In the genomic region with DNA sequence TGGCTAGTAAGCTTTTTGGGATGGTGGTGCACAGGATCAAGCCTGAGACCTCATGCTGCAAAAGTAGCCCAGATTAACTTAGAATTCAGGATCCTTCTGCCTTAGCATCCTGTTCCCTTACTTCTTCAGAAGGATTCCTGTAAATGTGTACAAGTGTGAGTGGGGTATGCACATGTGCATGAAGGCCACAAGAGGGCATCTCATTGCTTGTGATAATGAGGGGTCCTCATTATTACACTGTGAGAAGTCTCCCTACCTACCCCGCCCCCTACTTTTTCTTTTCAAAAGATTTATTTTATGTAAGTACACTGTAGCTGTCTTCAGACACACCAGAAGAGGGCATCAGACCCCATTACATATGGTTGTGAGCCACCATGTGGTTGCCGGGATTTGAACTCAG, we compare ENCODE assay signal across 28 mouse cellular contexts. TPM values are rescaled to one million over a fixed set of nuclear protein-coding genes. Genes with fewer than 3 reads are reported as not detected.
DNase-seq lines count a peak whose midpoint lies in the region; ATAC-seq and TF ChIP-seq lines count a peak whose summit lies in the region.
"Had no signal": no experiment of that assay in that cellular context is flagged by ENCODE, and none has a peak within 500 bp of the region (broad histone marks: within the 10 kb centered on the region; RNA-seq: fewer than 3 reads in every experiment).

No protein-coding gene starts in this region.

- no peaks in the 10 kb centered on the region for H3K4me1 ChIP-seq in heart, postnatal 0 days (ENCODE audit: control insufficient read depth, insufficient read depth)
- peaks cover 3% of the 10 kb centered on the region for H3K4me1 ChIP-seq in heart, embryonic 11.5 days (ENCODE audit: control insufficient read depth, insufficient read depth, low read length)
- 0 out of 2 replicates have a peak, but pooled peaks cover 6% of the 10 kb centered on the region for H3K4me1 ChIP-seq in stomach, postnatal 0 days (replicated peaks; ENCODE audit: control insufficient read depth, insufficient read depth)

- ATAC-seq in heart, postnatal 0 days (ENCODE audit: insufficient read depth, low read depth): no peak
- ATAC-seq in heart, embryonic 11.5 days (replicated peaks; ENCODE audit: insufficient number of reproducible peaks, low FRiP score, low TSS enrichment): no peak
- ATAC-seq in stomach, postnatal 0 days (ENCODE audit: low FRiP score, low TSS enrichment): no peak
- ATAC-seq: inflammation-experienced regulatory T-cells, adult 6 months; liver, embryonic 12.5 days; midbrain, embryonic 15.5 days had no signal

- peaks cover 34% of the 10 kb centered on the region for H3K36me3 ChIP-seq in heart, postnatal 0 days (replicated peaks; ENCODE audit: control insufficient read depth, insufficient read depth, low read length)
- H3K36me3 ChIP-seq in heart, embryonic 11.5 days (ENCODE audit: control insufficient read depth, insufficient read depth, low read length): peaks cover 12% of the 10 kb centered on the region
- H3K36me3 ChIP-seq in stomach, postnatal 0 days (ENCODE audit: control insufficient read depth, insufficient read depth, low read length): peaks cover 16% of the 10 kb centered on the region
- H3K36me3 ChIP-seq: midbrain, embryonic 15.5 days had no signal

- no peak overlapping the region for H3K4me2 ChIP-seq in heart, postnatal 0 days (ENCODE audit: low read depth, low read length)
- H3K4me2 ChIP-seq in heart, embryonic 11.5 days: no peak overlapping the region
- H3K4me2 ChIP-seq in stomach, postnatal 0 days (replicated peaks; ENCODE audit: low read depth): no peak overlapping the region
- H3K4me2 ChIP-seq: embryonic facial prominence, embryonic 13.5 days; forebrain, embryonic 12.5 days; heart, embryonic 13.5 days; hindbrain, embryonic 13.5 days; limb, embryonic 12.5 days; liver, embryonic 12.5 days; lung, embryonic 15.5 days; midbrain, embryonic 15.5 days; neural tube, embryonic 15.5 days; stomach, embryonic 15.5 days had no signal

- no peak for TF ChIP-seq EP300 in heart, postnatal 0 days (IDR thresholded peaks at IDR 0.05; ENCODE audit: low read depth)
- TF ChIP-seq EP300 in stomach, postnatal 0 days (optimal IDR thresholded peaks at IDR 0.05): no peak

- H3K4me3 ChIP-seq in heart, postnatal 0 days (ENCODE audit: low read depth, low read length): no peak overlapping the region
- no peak overlapping the region for H3K4me3 ChIP-seq in heart, embryonic 11.5 days (ENCODE audit: low read depth, low read length)
- H3K4me3 ChIP-seq in layer of hippocampus, adult 2 months: no peak overlapping the region
- H3K4me3 ChIP-seq in stomach, postnatal 0 days (ENCODE audit: low read depth, low read length): no peak overlapping the region
- H3K4me3 ChIP-seq: embryonic facial prominence, embryonic 13.5 days; erythroblast, embryonic 14.5 days; forebrain, embryonic 12.5 days; heart, embryonic 13.5 days; hindbrain, embryonic 13.5 days; limb, embryonic 12.5 days; liver, embryonic 12.5 days; lung, embryonic 15.5 days; midbrain, embryonic 15.5 days; neural tube, embryonic 15.5 days; stomach, embryonic 15.5 days had no signal

- 88% methylated on average over 2 of the region's 2 CpGs for WGBS in heart, postnatal 0 days
- WGBS in heart, embryonic 11.5 days (ENCODE audit: insufficient replicate concordance): 86% methylated on average over 2 of the region's 2 CpGs
- WGBS in stomach, postnatal 0 days: 83% methylated on average over 2 of the region's 2 CpGs

- H3K27ac ChIP-seq in heart, postnatal 0 days (ENCODE audit: low read depth): no peak overlapping the region
- H3K27ac ChIP-seq in heart, embryonic 11.5 days (ENCODE audit: low read depth, low read length): no peak overlapping the region
- H3K27ac ChIP-seq in layer of hippocampus, adult 2 months: no peak overlapping the region
- no peak overlapping the region for H3K27ac ChIP-seq in stomach, postnatal 0 days (replicated peaks)
- H3K27ac ChIP-seq: embryonic facial prominence, embryonic 13.5 days; forebrain, embryonic 12.5 days; heart, embryonic 13.5 days; hindbrain, embryonic 13.5 days; limb, embryonic 12.5 days; liver, embryonic 12.5 days; lung, embryonic 15.5 days; macrophage; midbrain, embryonic 15.5 days; neural tube, embryonic 15.5 days; stomach, embryonic 15.5 days had no signal

- peak; percentile 34; the same call in 1 of the 2 replicates for TF ChIP-seq CTCF in heart, postnatal 0 days (IDR thresholded peaks at IDR 0.05; ENCODE audit: low read depth)
- peak; percentile 63 for TF ChIP-seq CTCF in layer of hippocampus, adult 2 months (conservative IDR thresholded peaks at IDR 0.05)
- peak; percentile 60 for TF ChIP-seq CTCF in stomach, postnatal 0 days (IDR thresholded peaks at IDR 0.05; ENCODE audit: low read depth)

- H3K9ac ChIP-seq in heart, postnatal 0 days (replicated peaks; ENCODE audit: low read depth, low read length): no peak overlapping the region
- no peak overlapping the region for H3K9ac ChIP-seq in heart, embryonic 11.5 days (ENCODE audit: low read depth, low read length)
- no peak overlapping the region for H3K9ac ChIP-seq in stomach, postnatal 0 days (ENCODE audit: low read length)
- H3K9ac ChIP-seq: embryonic facial prominence, embryonic 13.5 days; forebrain, embryonic 12.5 days; heart, embryonic 13.5 days; hindbrain, embryonic 13.5 days; limb, embryonic 12.5 days; liver, embryonic 12.5 days; lung, embryonic 15.5 days; midbrain, embryonic 15.5 days; neural tube, embryonic 15.5 days; stomach, embryonic 15.5 days had no signal

- no peaks in the 10 kb centered on the region for H3K27me3 ChIP-seq in heart, postnatal 0 days (ENCODE audit: control insufficient read depth, insufficient read depth, low read length)
- no peaks in the 10 kb centered on the region for H3K27me3 ChIP-seq in heart, embryonic 11.5 days (ENCODE audit: control insufficient read depth, insufficient read depth, low read length)
- H3K27me3 ChIP-seq in stomach, postnatal 0 days (ENCODE audit: control insufficient read depth, insufficient read depth, low read length): no peaks in the 10 kb centered on the region
- H3K27me3 ChIP-seq: embryonic facial prominence, embryonic 13.5 days; forebrain, embryonic 12.5 days; heart, embryonic 13.5 days; limb, embryonic 12.5 days; lung, embryonic 15.5 days; midbrain, embryonic 15.5 days; neural tube, embryonic 15.5 days; stomach, embryonic 15.5 days had no signal

- DNase-seq in heart, postnatal 0 days (ENCODE audit: low spot score): no peak
- no peak for DNase-seq in layer of hippocampus, adult 2 months (ENCODE audit: low spot score in 2 of 2)
- no peak for DNase-seq in layer of hippocampus, postnatal 25 days (ENCODE audit: extremely low spot score in 1 of 2, low spot score in 1 of 2)
- peak; percentile 32 for DNase-seq in thymus, postnatal 0 days (ENCODE audit: low spot score)
- DNase-seq in thymus, adult 18-20 months: no peak
- no peak for DNase-seq in stomach, postnatal 0 days (ENCODE audit: low spot score)
- no peak for DNase-seq in urinary bladder, postnatal 4 days (ENCODE audit: low spot score in 2 of 2)
- DNase-seq: adrenal gland, postnatal 36 days; cerebellum, adult 18-20 months; cerebellum, postnatal 25 days; embryo, embryonic 11 days; gastrocnemius, postnatal 10 days; thymus, adult 2 months had no signal

- H3K9me3 ChIP-seq in heart, postnatal 0 days (replicated peaks; ENCODE audit: control insufficient read depth, low read length): no peaks in the 10 kb centered on the region
- H3K9me3 ChIP-seq in heart, embryonic 11.5 days (replicated peaks; ENCODE audit: control insufficient read depth, low read length): no peaks in the 10 kb centered on the region
- H3K9me3 ChIP-seq in stomach, postnatal 0 days (ENCODE audit: control insufficient read depth, low read length): no peaks in the 10 kb centered on the region
- H3K9me3 ChIP-seq: embryonic facial prominence, embryonic 13.5 days; forebrain, embryonic 12.5 days; heart, embryonic 13.5 days; hindbrain, embryonic 13.5 days; limb, embryonic 12.5 days; liver, embryonic 12.5 days; lung, embryonic 15.5 days; midbrain, embryonic 15.5 days; neural tube, embryonic 15.5 days; stomach, embryonic 15.5 days had no signal

RNA-seq across cellular contexts. Expression of a gene that starts 7.1 kb away (rescaled TPM):
- 7.6 and 14.3 TPM in 2 replicates for total RNA-seq in heart, postnatal 0 days (2014; rRNA removed; ENCODE audit: low replicate concordance)
- polyA plus RNA-seq in heart, postnatal 0 days (2015; fragmentation: Nextera tagmentation; extraction: Ambion mirVana): 9.3 and 11.1 TPM in 2 replicates
- polyA plus RNA-seq in heart, embryonic 11.5 days (2014; fragmentation: Nextera tagmentation; extraction: Ambion mirVana): 6.1 and 8.1 TPM in 2 replicates
- 1 to 10 TPM; 4.3 to 8.4 TPM for total RNA-seq in layer of hippocampus, adult 2 months (2021)
- total RNA-seq in layer of hippocampus, postnatal 25 days (2021): 1 to 10 TPM; 5.8 to 6.6 TPM
- polyA plus RNA-seq in thymus, postnatal 0 days (2015; fragmentation: Nextera tagmentation; extraction: Ambion mirVana): 6.3 and 7.1 TPM in 2 replicates
- 8.1 and 9.5 TPM in 2 replicates for polyA plus RNA-seq in stomach, postnatal 0 days (2015; fragmentation: Nextera tagmentation; extraction: Ambion mirVana)

RNA-seq across cellular contexts. Expression of a gene that starts 8.3 kb away (rescaled TPM):
- total RNA-seq in heart, postnatal 0 days (2014; rRNA removed; ENCODE audit: low replicate concordance): 121 and 130 TPM in 2 replicates
- 292 and 295 TPM in 2 replicates for polyA plus RNA-seq in heart, postnatal 0 days (2015; fragmentation: Nextera tagmentation; extraction: Ambion mirVana)
- polyA plus RNA-seq in heart, embryonic 11.5 days (2014; fragmentation: Nextera tagmentation; extraction: Ambion mirVana): 195 and 206 TPM in 2 replicates
- total RNA-seq in layer of hippocampus, adult 2 months (2021): 100 to 1,000 TPM in 1 of 2 experiments, 10 to 100 TPM in 1; 88.5 to 102 TPM
- total RNA-seq in layer of hippocampus, postnatal 25 days (2021): 100 to 1,000 TPM in 1 of 2 experiments, 10 to 100 TPM in 1; 86.8 to 102 TPM
- 251 and 253 TPM in 2 replicates for polyA plus RNA-seq in thymus, postnatal 0 days (2015; fragmentation: Nextera tagmentation; extraction: Ambion mirVana)
- 194 and 198 TPM in 2 replicates for polyA plus RNA-seq in stomach, postnatal 0 days (2015; fragmentation: Nextera tagmentation; extraction: Ambion mirVana)

RNA-seq across cellular contexts. Expression of a gene that starts 14.8 kb away (rescaled TPM):
- total RNA-seq in heart, postnatal 0 days (2014; rRNA removed; ENCODE audit: low replicate concordance): 32.9 and 72.6 TPM in 2 replicates
- polyA plus RNA-seq in heart, postnatal 0 days (2015; fragmentation: Nextera tagmentation; extraction: Ambion mirVana): 381 and 398 TPM in 2 replicates
- 296 and 306 TPM in 2 replicates for polyA plus RNA-seq in heart, embryonic 11.5 days (2014; fragmentation: Nextera tagmentation; extraction: Ambion mirVana)
- 10 to 100 TPM; 71.0 to 81.9 TPM for total RNA-seq in layer of hippocampus, adult 2 months (2021)
- 10 to 100 TPM; 76.6 to 84.7 TPM for total RNA-seq in layer of hippocampus, postnatal 25 days (2021)
- 172 and 183 TPM in 2 replicates for polyA plus RNA-seq in thymus, postnatal 0 days (2015; fragmentation: Nextera tagmentation; extraction: Ambion mirVana)
- polyA plus RNA-seq in stomach, postnatal 0 days (2015; fragmentation: Nextera tagmentation; extraction: Ambion mirVana): 760 and 773 TPM in 2 replicates

RNA-seq across cellular contexts. Expression of a gene that starts 18.1 kb away (rescaled TPM):
- total RNA-seq in heart, postnatal 0 days (2014; rRNA removed; ENCODE audit: low replicate concordance): 22.3 and 41.4 TPM in 2 replicates
- 18.5 and 22.7 TPM in 2 replicates for polyA plus RNA-seq in heart, postnatal 0 days (2015; fragmentation: Nextera tagmentation; extraction: Ambion mirVana)
- polyA plus RNA-seq in heart, embryonic 11.5 days (2014; fragmentation: Nextera tagmentation; extraction: Ambion mirVana): 0.43 and 0.79 TPM in 2 replicates
- total RNA-seq in layer of hippocampus, adult 2 months (2021): 10 to 100 TPM; 39.5 to 42.9 TPM
- total RNA-seq in layer of hippocampus, postnatal 25 days (2021): 10 to 100 TPM; 25.6 to 30.7 TPM
- polyA plus RNA-seq in thymus, postnatal 0 days (2015; fragmentation: Nextera tagmentation; extraction: Ambion mirVana): 2.4 and 2.5 TPM in 2 replicates
- polyA plus RNA-seq in stomach, postnatal 0 days (2015; fragmentation: Nextera tagmentation; extraction: Ambion mirVana): 8.5 and 8.7 TPM in 2 replicates
- total RNA-seq: granulocyte monocyte progenitor cell, adult 5-6 weeks had no signal
- polyA plus RNA-seq: erythroblast, embryonic 14.5 days; macrophage had no signal

RNA-seq across cellular contexts. Expression of a gene that starts 24.0 kb away (rescaled TPM):
- total RNA-seq in heart, postnatal 0 days (2014; rRNA removed; ENCODE audit: low replicate concordance): 1.6 and 6.7 TPM in 2 replicates
- 1.5 and 1.7 TPM in 2 replicates for polyA plus RNA-seq in heart, postnatal 0 days (2015; fragmentation: Nextera tagmentation; extraction: Ambion mirVana)
- polyA plus RNA-seq in heart, embryonic 11.5 days (2014; fragmentation: Nextera tagmentation; extraction: Ambion mirVana): 4.1 and 4.5 TPM in 2 replicates
- total RNA-seq in layer of hippocampus, adult 2 months (2021): 10 to 100 TPM; 20.5 to 21.9 TPM
- total RNA-seq in layer of hippocampus, postnatal 25 days (2021): 10 to 100 TPM; 20.9 to 21.4 TPM
- polyA plus RNA-seq in thymus, postnatal 0 days (2015; fragmentation: Nextera tagmentation; extraction: Ambion mirVana): 2.3 and 3.0 TPM in 2 replicates
- 1.5 and 1.6 TPM in 2 replicates for polyA plus RNA-seq in stomach, postnatal 0 days (2015; fragmentation: Nextera tagmentation; extraction: Ambion mirVana)
- polyA plus RNA-seq: erythroblast, embryonic 14.5 days had no signal
